Mouse (Mus musculus) lung, adult 2 months (tissue): ENCODE data around the gene Miga1.

Experiments
- CTCF ChIP-seq: fragments of 200-500 bp; IDR thresholded peaks from 2 replicates; pipeline ENCODE4 v1.5.1; 2011; ENCODE audit warnings: mild to moderate bottlenecking, low read length, control low read depth; ENCODE audit not compliant: insufficient read depth
- POLR2A ChIP-seq: fragments of 200-500 bp; IDR thresholded peaks from 2 replicates; pipeline ENCODE4 v1.6.1; 2011; ENCODE audit warnings: low read depth, mild to moderate bottlenecking, control low read depth, low read length, borderline replicate concordance; ENCODE audit errors: extremely low read depth

DNA sequence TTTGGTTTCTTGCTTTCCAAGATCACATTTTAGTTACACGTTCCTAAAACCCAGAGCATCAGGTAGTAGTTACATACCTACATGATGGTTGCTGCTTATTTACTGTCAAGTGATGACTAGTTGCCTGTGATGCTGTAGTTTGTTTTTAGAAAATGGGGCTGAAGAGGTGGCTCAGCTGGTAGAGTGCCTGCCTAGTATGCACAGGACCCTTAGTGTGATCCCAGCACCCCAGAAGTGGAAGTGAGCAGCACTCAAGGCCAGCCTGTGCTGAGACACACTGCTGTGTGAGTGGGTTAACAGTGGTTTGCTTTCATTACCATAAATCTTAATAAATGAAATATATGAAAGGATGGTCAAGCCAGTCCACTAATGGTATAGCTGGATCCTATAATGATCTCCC, 100.6 kb downstream of the Miga1 start:
- TF ChIP-seq CTCF (no peak), POLR2A (no peak)
